Mouse (Mus musculus) cortical plate, adult 2 months (tissue): Measurements from ENCODE around the gene Ttc39d. TPM values are rescaled to one million over a fixed set of nuclear protein-coding genes. Genes with fewer than 3 reads are reported as not detected.

Experiments used
- H3K27ac ChIP-seq: fragments of 200-500 bp; 2 replicates; pipeline ENCODE4 v1.5.1; 2012; ENCODE audit warnings: low read length, control low read depth, inconsistent platforms; ENCODE audit not compliant: insufficient read depth
- H3K4me1 ChIP-seq: fragments of 200-500 bp; 2 replicates; pipeline ENCODE4 v1.6.1; 2011; ENCODE audit warnings: low read length; ENCODE audit not compliant: control insufficient read depth, insufficient read depth
- H3K4me3 ChIP-seq: fragments of 200-500 bp; 2 replicates; pipeline ENCODE4 v1.5.1; 2011; ENCODE audit warnings: mild to moderate bottlenecking, low read length, control low read depth; ENCODE audit not compliant: insufficient read depth
- CTCF ChIP-seq: fragments of 200-500 bp; IDR thresholded peaks from 2 replicates; pipeline ENCODE4 v1.5.1; 2011; ENCODE audit warnings: mild to moderate bottlenecking, control low read depth, low read length; ENCODE audit not compliant: insufficient read depth; ENCODE audit errors: extremely low read depth
- POLR2A ChIP-seq: fragments of 200-500 bp; IDR thresholded peaks from 2 replicates; pipeline ENCODE4 v1.6.1; 2011; ENCODE audit warnings: mild to moderate bottlenecking, low read length, control low read depth; ENCODE audit not compliant: insufficient read depth; ENCODE audit errors: extremely low read depth
- polyA plus RNA-seq: library from polyadenylated mRNA; depleted of rRNA; stranded (reverse); fragments of >200 nt; gene quantifications from 2 replicates; pipeline ENCODE4 v1.2.3, GENCODE M21; 2012; rRNA removed

The Ttc39d gene
- polyA plus RNA-seq, 1 experiment = 0.08 TPM

DNA sequence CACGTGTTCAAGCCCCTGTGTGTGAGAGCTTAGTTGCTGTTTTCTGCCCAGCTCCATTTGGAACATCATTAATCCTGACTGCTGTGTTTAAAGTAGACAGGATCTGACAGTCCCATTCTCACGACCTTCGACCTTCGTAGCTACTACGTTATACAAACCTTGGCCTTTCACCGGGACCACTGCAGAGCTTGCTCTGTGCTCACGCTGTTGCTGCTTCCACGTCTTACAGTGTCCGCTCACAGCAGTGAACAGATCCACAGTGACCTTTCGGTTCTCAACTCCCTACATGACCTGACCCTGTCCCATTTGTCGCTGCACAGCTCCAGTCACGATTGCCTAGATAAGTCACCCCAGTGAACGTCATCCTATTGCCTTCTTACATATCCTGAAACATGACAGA, 35.9 kb downstream of the Ttc39d start:
- no peak overlapping the region for H3K27ac ChIP-seq
- TF ChIP-seq POLR2A (no peak), CTCF (no peak)
- no peaks in the 10 kb centered on the region for H3K4me1 ChIP-seq
- no peak overlapping the region for H3K4me3 ChIP-seq

DNA sequence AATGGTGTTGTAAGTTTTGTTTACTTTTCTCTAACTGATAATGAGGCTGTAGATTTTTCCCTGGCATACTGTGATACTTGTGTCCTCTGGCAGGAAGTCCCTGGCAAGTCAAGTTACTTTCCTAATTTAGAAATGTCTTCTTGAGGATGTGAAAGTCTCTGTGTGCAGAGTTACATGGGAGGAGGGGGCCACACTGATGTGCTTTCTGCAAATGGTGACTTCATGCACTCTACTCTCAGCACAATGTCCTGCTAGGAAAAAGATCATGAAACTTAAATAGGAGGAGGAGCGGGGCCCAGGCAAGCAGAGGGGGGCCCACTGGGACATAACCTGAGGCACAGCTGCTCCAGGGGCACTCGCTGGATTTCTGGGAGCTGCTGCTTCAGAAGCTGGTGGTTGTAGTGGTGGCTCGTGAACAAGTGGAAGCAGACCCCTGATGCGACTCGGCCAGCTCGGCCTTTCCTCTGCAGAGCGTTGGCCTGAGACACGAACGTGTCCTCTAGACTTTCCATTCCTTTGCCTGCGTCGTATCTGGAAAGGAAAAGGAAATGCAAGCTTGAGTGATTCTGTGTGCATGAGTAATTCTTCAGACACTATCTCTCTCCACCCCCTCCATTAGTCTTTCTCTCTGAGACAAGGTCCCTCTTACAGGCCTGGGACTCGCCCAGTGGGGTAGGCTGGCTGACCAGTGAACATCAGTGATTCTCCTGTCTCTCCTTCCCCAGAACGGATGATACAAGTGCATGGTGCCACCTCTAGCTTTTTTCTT, 45.7 kb downstream of the Ttc39d start:
- H3K4me3 ChIP-seq = no peak overlapping the region
- no peak for TF ChIP-seq CTCF
- TF ChIP-seq POLR2A = no peak
- no peak overlapping the region for H3K27ac ChIP-seq
- no peaks in the 10 kb centered on the region for H3K4me1 ChIP-seq

DNA sequence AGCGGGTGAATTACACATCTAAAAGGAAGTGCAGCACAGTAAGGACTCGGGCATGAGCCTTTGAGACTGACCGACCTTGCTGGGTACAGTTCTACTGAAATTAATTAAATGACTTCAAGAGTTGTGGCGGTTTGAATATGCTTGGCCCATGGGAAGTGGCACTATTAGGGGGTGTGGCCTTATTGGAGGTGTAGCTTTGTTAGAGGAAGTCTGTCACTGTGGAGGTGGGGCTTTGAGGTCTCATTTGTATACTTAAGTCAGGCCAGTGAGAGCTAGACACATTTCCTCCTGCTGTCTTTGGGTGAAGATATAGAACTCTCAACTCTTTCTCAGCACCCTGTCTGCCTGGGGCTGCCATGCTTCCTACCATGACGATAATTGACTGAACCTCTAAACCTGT, 47.2 kb downstream of the Ttc39d start:
- Histone ChIP-seq H3K4me1 (no peaks in the 10 kb centered on the region), H3K27ac (no peak overlapping the region), H3K4me3 (no peak overlapping the region)
- no peak for TF ChIP-seq POLR2A
- TF ChIP-seq CTCF = no peak

DNA sequence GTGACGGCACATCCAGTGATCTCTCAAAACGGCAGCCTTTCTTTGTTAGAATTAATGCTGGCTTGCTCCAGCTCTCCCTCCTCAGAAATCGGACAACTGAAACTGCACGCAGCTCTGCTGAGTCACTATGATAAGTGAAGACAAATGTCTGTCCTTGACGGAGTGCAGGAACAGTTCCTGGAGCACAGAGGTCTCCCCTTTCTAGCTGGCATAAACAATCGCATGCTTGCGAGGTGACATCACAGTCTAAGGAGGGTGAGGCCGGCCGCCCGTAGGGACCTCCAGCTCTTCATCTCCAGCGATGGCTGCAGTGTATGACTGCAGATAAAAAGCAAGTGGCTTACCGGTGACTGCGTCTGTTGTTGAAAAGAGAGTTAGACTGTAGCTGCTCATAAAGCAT, 47.9 kb downstream of the Ttc39d start:
- Histone ChIP-seq H3K27ac (no peak overlapping the region), H3K4me3 (no peak overlapping the region), H3K4me1 (no peaks in the 10 kb centered on the region)
- TF ChIP-seq CTCF = no peak
- no peak for TF ChIP-seq POLR2A

DNA sequence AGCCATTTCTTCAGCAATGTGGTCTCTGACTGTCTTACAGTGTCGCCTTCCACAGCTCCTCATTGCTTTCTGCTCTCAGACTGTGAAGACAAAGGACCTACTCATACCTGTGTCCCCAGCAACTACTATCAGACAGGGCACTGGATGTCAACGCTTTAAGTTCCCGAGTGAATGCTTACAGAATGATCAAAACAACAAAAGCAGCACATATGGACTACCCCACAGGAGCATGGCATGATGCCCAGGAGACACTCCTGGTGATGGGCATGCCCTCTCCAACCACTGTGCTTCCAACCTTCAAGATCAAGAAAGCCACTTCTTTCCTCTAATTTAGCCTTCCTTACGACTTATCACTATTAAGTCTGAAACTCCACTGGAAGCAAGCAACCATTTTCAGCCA, 59.8 kb downstream of the Ttc39d start:
- no peak overlapping the region for H3K4me3 ChIP-seq
- TF ChIP-seq CTCF (no peak), POLR2A (no peak)
- no peak overlapping the region for H3K27ac ChIP-seq
- H3K4me1 ChIP-seq = no peaks in the 10 kb centered on the region

Other genes starting within 250 kb of the Ttc39d start
- 48.1 and 48.2 TPM in 2 replicates for gene Hnrnpll, start 145.1 kb upstream of the Ttc39d start, polyA plus RNA-seq
- 2.2 and 2.4 TPM in 2 replicates for gene Galm, start 80.0 kb upstream of the Ttc39d start, polyA plus RNA-seq
- 136 and 137 TPM in 2 replicates for gene Srsf7, start 153 bp upstream of the Ttc39d start, polyA plus RNA-seq
- 7.6 and 8.0 TPM in 2 replicates for gene Gemin6, start 17.0 kb downstream of the Ttc39d start, polyA plus RNA-seq
- 30.4 and 33.2 TPM in 2 replicates for gene Morn2, start 82.7 kb downstream of the Ttc39d start, polyA plus RNA-seq
- gene Dhx57, start 83.0 kb downstream of the Ttc39d start, polyA plus RNA-seq = 31.7 and 32.5 TPM in 2 replicates
- gene Arhgef33, start 99.9 kb downstream of the Ttc39d start, polyA plus RNA-seq = 2.4 and 2.8 TPM in 2 replicates
- gene Gm10190, start 166.1 kb downstream of the Ttc39d start, polyA plus RNA-seq = not detected in 2 replicates